Mouse (Mus musculus) 3T3-L1 (cell line): Measurements from ENCODE around the gene Drd1.
A peak's percentile ranks its signal among the peaks of the same experiment; 100 is the strongest.

Experiments
- DNase-seq: peaks from one replicate; pipeline ENCODE4 v3.0.0-alpha.2; 2015; ENCODE audit warnings: low read depth, low spot score

The Drd1 gene

DNA sequence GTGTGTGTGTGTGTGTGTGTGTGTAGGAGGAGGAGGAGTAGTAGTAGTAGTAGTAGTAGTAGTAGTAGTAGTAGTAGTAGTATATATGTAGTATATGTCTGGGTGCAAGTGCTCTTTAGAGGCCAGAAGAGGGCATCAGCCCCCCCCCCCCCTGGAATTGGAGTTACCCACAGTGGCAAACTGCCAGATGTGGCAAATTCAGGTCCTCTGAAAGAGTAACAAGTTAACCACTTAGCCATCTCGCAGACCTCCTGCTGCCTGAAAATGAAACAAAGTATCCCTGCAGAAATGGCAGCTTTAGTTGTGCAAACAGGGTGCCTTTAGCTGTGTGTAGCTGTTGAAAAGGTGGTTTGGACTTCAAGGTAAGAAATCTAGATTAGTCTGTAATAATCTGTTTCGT is 18.0 kb upstream of the Drd1 start:
- DNase-seq: peak; percentile 48

DNA sequence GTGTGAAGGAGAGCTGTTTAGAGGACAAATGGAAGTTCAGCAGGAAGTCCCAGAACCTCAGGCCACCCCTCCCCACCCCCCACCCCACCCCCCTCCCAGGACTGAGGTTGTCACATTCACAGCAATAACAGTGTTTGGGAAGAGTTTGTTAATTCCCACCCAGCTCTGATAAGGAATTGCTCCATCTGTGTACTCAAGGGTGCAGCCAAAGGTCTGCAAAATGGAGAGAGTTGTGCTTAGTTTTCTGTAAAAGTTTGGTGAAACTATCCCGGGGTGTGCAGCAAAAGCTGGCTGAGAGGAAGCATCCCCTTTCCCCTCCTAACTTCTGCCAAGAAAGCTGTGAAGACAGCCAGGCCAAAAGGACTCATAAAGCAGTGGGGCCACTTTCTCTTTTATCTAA is 17.6 kb upstream of the Drd1 start:
- peak; percentile 16 for DNase-seq

DNA sequence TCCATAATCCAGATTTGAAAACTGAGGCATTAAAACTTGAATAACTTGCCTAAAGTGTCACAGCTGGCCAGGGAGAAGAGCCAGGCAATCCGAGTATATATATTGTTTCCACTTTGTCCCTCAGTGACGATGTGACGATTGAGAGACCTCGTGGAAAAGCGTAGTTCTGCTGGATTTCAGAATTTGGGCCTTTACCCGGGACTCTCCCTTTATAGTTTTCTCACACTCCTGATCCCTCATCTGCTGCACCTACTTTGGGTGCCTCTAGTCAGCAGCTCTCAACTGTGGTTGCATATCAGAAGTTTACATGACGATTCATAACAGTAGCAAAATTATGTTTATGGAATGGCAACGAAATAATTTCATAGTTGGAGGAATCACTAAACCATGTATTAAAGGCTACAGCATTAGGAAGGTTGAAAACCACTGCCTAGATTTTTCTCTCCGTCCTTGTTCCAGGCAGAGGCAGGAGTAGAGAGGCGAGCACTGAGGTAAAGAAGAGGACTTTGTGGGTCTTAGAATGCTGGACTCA is 17.1 kb upstream of the Drd1 start:
- peak; percentile 45 for DNase-seq

DNA sequence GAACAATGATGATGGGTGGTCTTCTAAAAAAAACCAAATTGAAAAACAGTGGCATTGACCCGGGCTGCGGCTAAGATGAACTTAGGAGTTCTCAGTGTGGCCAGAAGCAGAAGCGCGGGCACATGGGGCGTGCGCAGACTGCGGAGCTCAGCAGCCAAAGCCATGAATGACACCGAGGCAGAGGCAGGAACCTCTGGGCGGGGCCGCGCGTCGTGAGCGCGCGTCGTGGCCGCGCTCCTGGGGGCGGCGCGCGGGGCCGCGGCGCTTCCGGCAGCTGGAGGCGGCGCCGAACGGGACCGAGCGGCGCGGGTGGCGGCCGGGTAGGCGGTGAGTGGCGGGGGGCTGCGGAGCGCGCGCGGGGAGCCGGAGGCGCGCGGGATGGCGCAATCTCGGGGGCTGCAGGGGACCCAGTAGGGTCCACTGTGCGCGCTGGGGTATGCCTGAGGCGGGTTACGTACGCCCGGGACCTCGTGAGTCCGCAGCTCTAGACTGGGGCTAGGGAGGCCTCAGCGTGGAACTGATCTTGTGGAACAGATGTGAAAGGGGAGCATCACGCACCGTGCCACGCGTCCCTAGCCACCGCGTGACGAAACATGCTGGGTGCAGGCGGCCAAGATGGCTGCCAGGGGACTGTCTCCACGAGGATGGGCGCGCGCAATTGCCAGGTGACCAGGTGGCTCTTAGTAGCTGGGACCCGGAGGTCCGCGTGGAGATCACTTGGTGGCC is 16.3 kb upstream of the Drd1 start, which contains the start of gene Sfxn1:
Sfxn1 (plus strand) TSS at position 264 of the 726 bp plus-strand sequence.
- peak; percentile 62 for DNase-seq

DNA sequence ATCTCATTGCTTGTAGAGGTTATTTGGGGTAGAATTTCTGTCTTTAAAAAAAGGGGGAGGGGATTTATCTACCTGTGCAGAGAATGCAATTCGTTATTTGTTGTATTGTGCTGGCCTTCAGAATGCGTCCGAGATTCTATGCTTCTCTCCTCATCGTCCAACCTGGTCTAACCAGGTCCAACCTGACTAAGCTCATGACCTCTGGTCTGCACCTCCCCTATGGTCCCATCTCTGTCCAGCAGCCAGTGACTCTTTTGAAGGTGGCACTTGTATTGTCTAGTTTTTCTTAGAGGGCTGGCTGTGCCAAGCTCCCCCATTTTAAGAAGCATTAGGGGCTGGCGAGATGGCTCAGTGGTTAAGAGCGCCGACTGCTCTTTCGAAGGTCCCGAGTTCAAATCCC is 15.5 kb upstream of the Drd1 start:
- no peak for DNase-seq

DNA sequence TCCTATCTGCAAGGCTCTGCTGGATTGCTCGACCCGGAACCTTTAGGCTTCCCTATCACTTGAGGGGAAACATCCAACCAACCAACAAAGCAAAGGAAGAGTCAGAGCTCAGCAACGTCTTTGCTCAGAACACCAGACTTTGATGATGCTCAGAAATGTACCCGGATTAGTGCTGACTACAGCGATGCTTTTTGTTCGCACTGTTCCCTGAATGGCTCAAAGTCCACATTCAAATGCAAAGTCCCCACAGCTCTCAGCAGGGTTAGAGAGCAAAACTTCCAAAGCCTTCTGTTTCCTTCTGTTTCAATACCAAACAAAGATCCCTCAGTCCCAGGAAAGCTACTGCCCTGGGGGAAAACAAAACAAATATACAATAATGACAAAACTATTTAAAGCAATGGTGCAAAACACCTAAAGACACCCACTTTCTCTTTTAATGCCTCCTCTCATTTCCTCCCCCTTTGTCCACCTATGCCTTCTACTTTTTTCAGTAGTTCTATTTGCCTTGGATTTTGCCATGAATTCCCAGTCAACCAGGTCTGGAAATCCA is 12.2 kb upstream of the Drd1 start:
- DNase-seq: no peak

DNA sequence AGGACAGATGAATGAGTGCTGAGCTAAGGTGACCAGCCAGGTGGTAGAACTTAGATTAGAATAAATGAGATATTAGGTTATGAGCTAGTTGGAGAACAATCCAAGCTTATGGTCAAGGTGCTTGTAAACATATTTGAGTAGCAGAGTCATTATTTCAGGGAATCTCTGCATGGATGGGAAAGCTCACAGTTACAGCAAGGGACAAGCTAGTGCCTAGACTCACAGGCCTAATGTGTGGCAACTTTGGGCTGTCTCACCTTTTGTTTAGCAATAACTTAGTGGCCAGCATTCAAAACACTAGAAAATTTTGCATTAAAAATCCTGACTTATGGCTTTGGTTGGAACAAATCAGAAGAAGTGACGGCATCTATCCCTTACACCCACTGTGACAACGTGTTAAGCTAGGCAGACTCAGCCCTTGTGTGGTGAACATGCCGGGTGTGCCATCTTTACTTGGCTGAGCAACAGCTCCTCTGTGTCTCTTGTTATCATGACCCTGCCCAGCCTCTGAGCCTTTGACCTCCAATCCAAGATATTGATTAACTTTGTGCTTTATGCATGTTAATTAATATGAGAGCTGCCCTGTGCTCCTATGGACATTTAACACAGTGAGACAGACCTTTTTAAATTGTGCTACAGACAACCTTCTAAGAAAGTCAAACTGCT is 10.7 kb upstream of the Drd1 start:
- DNase-seq: no peak

DNA sequence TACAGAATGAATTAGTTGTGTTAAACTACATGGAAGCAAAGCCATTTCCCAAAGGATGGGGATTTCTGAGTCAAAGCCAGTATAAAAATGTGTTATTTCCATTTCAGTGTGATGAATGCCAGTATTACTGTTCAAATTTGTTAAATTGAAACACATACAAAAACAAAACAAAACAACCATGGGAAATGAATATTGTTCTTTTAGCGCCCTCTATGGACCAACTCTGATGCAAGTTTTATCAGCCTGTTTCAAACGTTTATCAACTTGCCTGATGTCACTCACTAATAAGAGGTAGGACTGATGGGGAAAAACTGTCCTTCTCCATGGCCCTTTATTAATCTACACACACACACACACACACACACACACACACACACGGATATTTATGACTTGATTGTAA is 7.8 kb upstream of the Drd1 start:
- DNase-seq: peak; percentile 67

DNA sequence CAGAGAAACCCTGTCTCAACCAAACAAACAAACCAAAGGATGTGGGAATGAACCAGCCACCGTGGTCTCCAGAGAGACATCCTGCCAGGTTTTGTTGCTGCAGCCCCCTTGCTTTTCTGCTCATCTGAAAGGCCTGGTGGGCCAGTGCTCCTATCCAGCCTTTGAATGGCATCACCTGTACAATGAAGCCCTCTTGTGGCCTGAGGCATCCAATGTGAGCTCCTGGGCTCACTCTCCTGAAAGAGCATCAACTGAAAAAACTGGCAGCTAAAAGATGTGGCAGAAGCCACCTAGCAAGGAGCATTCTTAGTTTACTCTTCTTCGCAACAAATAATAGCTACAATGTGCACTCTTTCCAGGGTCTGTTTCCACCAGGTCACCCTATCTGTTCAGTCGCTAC is 6.6 kb upstream of the Drd1 start:
- no peak for DNase-seq

DNA sequence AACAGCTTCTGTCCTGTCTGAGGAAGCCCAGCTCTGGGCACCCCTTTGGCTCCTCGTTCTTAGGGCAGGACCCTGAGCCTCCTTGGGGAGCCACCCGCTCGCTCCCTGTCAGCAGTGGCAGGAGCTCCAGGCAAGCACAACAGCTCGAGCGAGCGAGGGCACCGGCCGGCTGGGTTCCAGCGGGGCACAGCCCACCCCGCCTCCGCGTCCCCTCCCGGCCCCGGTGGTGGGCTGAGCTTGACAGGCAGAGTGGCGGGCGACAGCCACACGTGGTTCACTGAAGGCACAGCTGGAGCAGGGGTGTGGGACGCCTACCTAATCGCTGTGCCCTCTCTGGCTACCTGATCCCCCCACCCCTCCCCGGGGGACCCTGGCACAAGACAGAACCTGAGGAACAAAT is 543 bp downstream of the Drd1 start:
- no peak for DNase-seq

DNA sequence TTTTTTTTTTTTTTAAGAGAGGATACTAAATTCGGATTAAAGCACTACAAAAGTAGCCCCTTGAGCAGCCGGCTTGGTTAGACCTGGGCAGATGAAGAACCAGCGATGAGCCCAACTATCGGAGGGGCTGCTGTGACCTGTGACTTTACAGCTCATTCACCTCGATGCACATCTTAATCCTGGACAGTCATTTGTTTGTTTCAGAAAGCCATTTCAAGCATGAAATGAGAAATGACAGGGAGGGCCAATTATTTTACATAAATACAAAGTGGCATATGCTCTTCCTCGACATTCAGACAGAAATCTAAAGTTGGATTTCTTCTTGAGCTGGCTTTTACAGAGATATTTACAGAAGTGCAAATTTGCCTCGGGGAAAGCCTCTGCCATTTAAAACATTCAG is 3.9 kb downstream of the Drd1 start:
- no peak for DNase-seq

DNA sequence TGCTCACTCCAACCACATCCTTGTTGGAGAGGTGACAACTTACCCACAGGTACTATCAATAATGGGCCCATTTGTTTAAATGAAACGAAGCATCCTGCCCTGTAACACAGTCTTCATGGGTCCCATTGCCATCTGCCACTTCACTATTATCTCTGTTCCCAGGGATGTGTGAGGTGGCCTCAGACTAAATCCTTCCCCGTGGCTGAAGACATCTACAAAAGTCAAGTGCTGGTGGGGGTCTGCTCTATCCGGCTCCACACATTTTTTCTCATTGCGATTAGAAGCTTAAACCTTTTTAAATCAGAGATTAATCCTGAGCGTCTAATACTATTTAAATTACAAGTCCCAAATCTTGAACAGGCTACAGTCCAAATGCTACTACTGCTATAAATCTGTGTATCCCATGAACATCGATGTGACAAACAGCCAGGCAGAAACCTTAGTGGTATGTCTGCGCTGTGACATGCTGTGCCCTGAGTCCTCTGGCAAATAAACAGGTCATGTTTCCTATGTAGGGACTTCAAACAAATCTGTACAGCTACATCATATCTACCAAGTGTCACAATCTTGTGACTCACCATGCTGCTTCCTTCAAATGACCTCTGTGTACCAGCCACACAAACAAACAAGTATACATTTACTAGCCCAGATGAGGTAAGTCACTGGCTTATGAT is 6.7 kb downstream of the Drd1 start:
- no peak for DNase-seq

DNA sequence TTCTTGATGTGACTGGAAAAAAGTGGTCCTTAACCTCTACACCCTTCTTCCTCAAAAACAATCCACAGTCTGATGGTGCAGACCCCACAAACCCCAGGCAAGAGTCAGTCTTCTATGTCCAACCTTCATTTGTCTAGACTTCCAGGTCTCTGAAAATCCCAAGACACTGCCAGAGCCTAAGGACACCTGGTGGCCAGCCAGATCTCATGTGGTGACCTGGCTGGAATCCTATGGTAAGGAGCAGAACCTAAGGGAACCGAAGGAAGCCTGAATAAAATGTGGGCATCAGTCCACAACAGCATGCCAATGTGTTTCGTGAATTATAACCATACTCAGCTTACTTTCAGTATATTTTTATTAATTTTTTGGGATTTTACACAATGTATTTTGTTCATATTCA is 15.2 kb downstream of the Drd1 start:
- DNase-seq: no peak

DNA sequence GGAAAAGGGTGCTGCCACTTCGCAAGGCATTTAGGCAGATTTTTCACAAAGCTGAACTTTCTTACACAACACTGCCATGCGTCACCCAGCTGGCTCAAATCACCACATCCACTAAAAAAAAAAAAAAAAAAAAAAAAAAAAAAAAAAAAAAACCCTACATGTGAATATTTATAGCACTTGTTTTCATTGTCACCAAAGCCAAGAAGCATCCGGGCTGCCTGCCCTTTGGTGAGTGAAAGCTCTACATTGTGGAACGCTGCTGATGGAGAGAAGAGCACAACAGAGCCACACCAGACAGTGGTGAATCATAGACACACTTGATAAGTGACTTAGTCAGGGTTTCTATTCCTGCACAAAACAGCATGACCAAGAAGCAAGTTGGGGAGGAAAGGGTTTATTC is 17.6 kb downstream of the Drd1 start:
- DNase-seq: peak; percentile 4

DNA sequence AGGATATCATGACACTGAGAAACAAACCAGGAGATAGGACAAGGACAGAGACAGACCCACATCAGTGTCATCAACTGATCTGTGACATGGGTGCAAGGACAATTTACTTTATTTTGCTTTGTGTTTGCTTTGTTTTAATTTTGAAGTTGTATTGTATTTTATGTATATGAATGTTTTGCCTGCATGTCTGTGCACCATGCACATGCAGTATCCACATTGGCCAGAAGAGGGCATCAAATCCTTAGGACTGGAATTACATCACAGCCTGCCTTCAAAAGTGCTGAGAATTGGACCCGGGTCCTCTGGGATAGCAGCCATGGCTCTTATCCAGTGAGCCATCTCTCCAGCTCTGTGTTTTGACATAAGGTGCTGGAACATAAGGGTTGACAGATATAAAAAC is 20.0 kb downstream of the Drd1 start:
- DNase-seq: peak; percentile 36

DNA sequence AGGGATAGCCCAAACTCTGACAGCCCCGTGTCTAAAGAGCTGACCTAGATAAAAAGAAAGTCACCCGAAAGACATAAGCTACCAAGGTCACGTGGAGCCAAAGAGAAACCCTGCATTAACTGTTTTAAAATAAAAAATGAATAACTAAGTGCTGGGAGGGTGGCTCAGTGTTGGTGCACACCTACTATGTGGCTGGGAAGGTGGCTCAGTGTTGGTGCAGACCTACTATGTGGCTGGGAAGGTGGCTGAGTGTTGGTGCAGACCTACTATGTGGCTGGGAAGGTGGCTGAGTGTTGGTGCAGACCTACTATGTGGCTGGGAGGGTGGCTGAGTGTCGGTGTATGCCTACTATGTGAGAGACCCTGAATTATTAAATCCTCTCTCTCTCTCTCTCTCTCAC is 21.9 kb downstream of the Drd1 start:
- DNase-seq: no peak

DNA sequence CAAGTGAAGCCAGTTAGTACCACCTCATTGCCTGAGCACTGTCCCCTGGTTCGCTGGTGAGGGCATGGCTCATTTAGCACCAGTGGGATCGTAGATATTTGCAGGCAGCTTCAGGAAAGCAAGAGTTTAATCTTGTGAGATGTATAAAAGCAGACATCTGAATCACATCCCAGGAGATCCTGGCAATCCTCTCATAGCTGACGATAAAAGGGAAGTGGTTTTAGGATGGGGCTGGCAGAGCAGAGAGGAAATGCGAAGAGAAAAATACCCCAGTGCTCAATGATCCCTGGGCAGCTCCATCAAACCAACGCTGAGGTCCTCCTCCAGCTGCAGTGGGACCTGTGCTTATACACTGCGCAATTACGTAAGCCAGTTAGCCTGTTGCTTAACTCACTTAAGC is 28.4 kb downstream of the Drd1 start:
- no peak for DNase-seq

DNA sequence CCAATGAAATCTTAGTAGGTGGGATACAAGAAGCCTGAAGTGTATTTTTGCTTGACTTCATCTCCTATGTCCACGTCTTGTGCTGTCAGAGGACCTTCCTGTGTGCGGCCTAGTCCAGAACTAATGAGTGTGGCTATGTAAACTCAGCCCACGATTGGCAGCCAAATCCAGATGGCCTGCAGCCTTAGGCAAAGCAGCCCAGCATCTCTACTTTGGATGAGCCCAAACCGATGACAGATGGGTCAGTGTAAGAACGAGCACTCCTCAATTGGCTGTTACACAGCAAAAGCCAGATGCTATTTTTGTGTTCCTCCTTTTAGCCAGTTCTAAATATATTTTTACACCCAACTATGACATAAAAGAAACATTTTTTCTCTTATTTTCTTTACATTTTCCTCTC is 32.2 kb downstream of the Drd1 start:
- no peak for DNase-seq

DNA sequence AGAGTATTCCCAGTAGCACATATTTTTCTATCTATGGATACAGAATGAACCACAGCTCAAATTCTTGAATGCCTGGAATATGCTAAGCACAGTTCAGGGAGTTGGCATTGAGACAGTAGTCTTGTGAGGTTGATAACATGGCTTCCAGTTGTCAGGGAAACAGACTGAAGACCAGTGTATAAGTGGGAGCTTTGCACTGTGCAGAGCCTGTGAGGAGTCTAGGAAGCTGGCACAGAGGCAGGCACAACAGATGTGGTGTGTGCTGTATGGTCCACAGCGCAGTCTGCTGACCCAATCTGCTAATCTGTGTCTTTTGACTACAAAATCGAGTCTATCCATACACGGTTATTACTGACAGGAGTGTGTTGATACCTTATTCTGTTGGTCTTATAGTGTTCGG is 46.8 kb downstream of the Drd1 start:
- DNase-seq: no peak
